Mouse (Mus musculus) cerebellum, postnatal 10 days (tissue): ENCODE measurements around the gene Ulk4.

Source experiments
- DNase-seq, 2 experiments: peaks; one replicate each; pipeline ENCODE4 v3.0.0; 2021; ENCODE audit warnings: mixed read lengths in 2 of 2

The Ulk4 gene

DNA sequence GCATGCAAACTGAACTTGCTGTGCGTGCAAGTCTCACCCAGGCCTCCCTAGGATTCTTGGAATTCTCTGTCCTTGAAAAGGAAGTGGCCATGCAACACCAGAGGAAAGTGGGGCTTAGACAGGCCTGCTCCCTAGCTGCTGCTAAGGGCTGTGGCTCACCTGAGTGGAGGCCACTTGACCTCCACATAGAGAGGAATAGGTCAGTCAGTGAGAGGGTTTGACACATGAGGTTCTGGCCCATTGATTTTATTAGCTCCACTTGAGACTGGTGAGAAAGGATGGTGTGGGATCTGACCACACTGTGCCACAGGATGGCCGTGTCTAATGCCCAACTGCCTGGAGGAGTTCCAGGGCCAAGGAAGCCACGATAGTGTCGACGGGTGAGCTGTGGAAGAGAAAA lies 312.8 kb downstream of the Ulk4 start:
- DNase-seq: no peak

DNA sequence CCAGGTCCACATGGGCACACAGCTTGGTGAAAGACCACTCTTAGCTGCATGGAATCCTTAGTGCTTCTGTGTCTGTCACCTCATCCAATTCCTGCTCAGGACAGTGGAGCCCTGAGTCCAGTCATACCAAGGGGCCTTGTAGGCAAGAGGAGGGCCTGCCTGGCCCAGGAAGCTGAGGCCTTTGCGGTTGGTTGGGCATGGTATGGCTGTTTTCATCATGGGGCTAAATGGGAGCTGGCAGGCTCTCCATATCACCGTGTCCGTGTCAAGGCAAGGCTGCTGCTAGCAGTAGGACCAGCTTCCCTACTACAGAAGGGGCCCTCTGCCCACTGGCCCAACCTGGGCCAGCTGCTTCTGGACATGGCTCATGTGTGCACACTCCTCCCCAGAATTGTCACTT lies 313.3 kb downstream of the Ulk4 start:
- peak in 1 of 2 experiments; percentile 18 for DNase-seq

DNA sequence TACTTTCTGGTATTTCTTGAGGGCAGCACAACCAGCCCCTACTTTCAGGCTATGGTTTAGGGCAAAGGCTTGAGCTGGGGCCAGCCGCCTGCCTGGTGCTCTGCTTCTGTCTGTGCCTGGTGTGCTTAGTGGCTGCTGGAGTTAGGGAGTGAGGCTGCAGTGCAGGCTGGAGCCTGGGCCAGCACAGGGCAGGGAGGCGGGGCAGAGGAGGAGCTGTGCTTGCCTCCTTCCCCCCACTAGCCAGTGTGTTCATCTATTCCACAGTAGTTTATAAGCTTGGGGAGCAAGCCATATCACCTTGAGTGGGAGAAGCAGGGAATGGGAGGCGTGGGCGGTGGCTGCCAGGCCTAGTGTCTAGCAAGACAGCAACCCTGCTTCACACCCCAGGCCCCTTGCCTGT lies 313.9 kb downstream of the Ulk4 start:
- no peak for DNase-seq

DNA sequence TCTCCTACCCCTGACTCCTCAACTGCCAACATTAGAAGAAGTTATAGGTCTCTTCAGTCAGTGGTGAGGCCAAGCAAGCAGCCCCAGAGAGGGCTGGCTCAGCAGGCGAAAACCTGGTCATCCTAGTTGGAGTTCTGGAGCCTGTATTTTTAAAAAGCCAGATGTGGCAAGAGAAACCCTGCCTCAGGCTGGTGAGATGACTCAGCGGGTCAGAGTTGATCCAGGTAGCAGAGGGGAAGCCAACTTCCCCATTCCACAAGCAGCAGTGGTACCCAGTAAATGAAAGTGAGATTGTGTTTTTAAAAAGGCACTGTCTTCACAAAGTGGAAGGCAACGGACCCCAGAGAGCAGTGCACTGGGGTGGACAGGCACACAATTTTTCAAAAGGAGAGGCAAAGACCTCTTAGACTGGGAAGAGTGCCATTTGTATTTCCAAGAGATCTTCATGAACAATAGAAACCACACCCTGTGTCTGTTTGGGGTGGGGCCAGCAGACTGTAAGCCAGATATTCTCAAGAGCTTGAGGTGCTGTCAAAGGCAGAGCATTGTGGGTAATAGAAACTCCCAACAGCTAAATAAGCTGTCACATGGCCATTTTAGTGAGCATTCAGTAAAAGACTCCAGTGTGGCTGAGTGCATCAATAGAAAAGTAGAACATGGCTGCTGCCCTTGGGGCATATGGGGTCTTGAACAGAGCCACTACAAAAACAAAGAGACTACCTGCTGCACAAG lies 314.9 kb downstream of the Ulk4 start:
- DNase-seq: peak in 1 of 2 experiments; percentile 16

DNA sequence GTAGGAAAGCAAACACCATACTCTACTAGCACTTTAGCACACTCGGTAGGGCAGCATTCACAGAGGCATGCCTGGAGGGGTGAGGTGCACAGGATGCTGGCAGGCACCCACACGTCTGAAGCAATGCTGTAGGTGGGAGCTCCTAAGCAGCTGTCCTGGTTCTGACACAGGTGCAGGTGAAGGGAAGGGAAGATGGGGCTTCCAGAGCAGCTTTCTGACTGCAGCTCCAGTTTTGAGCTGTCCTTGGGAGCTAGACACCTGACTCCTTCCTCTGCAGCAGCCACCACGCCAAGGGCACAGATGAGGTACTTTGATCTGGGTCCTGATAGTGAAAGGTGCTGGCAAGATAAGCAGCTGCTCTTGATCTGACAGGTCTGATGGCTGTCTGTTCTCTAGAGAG lies 315.5 kb downstream of the Ulk4 start:
- no peak for DNase-seq

DNA sequence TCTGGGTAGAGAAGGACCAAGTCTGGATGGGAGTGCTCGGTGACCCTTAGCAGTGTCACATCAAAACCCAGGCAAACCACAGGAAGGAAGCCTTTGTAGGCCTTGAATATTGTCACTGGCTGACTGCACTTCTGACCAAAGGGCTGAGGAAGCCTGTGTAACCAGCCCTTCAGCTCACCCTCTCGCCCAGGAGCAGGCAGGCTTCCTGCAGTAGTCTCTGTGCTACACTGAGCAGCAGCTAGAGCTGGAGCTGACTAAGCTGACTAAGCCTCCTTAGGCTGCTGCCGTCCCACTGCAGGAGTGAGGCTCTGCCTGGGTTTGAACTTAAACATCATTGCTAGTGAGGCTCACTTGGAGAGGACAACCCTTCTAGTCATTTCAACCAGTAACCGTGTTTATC lies 316.4 kb downstream of the Ulk4 start:
- DNase-seq: no peak

DNA sequence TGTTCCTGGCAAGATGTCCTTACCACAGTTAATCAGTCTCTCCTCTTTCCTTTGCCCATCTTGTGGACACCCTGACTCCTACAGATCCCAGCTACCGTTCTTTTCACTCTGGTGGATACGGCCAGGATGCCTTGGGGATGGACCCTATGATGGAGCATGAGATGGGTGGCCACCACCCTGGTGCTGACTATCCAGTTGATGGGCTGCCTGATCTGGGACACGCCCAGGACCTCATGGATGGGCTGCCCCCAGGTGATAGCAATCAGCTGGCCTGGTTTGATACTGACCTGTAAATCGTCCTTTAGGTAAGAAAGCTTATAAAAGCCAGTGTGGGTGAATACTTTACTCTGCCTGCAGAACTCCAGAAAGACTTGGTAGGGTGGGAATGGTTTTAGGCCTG lies 317.8 kb downstream of the Ulk4 start:
- DNase-seq: no peak

DNA sequence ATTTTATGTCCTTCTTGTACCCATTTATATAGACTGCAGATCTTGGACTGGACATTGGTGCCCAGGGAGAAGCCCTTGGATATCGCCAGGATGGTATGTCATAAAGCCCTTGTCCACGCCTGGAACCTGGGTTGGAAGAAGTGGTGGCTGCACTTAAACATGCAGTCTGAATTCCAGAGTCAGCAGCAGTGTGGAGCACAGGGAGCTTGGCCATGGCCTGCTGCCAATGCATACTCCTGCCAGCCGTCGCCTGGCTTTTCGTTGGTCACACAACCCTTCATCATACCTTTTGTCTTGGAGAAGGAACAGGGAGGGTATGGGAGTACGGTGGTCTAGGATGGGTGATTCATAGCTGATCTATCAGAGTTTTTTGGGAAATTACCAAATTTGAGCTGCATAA lies 318.4 kb downstream of the Ulk4 start:
- DNase-seq: peak; percentile 54 to 58

DNA sequence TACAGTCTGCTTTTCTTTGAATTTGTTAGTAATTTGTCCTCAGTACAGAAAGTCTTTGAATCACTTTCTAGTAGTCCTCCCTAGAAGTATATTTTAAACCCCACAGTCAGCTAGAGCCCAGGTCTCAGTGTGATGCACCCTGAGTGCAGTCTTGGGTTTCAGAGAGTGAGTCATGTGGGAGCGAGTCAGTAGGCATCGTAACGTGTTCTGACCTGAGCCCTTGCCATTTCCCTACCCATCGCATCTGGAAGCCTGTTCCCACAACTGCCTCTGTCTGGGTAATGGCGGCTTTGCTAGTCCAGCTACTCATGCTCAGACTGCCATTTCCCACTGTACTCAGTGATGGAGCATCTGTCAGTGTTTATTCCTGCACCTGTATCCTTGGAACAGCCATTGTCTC lies 318.9 kb downstream of the Ulk4 start:
- DNase-seq: no peak

DNA sequence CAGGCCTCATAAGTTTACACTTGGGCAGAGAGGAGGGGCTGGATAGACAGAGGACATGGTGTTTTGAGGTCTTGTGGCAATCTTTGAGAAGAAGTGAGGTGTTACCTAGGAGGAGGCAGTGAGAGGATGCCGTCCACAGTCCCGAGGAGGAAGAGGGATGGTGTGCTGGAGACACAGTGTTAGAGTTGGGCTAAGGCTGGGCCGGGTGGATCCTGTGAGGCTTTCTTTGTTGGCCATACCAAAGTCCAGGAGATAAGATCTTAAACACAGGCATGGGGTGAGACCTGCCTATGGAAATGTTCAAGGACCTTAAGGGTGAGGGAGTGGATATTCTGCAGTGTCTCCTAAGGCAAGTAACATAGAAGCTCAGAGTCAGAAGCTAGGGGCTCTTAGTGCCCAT lies 325.1 kb downstream of the Ulk4 start:
- no peak for DNase-seq

DNA sequence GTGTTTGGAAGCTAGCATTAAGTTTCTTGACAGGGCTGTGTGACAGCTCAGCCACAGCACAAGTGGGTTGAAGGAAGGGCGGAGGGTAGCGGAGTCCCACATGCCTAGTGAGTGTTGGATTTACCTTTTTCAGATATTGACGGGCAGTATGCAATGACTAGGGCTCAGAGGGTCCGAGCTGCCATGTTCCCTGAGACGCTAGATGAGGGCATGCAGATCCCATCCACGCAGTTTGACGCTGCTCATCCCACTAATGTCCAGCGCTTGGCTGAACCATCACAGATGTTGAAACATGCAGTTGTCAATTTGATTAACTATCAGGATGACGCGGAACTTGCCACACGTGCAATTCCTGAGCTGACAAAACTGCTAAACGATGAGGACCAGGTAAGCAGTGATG lies 326.2 kb downstream of the Ulk4 start:
- no peak for DNase-seq

DNA sequence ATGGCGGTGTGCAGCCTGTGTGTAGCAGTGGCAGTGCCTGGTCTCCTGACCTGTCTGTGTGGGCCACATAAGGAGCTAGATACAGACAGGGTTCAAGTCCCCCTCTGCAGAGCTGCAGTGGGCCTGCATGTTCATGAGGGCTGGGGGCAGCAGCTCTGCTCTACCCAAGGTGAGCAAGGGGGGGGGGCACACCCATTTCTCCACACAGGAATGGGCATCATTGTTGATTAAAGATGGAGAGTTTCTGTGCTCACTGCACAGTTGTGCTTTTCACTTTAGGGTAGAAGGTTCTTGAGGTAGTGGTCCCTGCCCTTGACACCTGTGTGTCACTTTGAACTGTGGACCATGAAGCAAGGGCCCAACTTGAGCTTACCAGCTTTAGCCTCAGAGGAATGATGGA lies 328.2 kb downstream of the Ulk4 start:
- DNase-seq: no peak

DNA sequence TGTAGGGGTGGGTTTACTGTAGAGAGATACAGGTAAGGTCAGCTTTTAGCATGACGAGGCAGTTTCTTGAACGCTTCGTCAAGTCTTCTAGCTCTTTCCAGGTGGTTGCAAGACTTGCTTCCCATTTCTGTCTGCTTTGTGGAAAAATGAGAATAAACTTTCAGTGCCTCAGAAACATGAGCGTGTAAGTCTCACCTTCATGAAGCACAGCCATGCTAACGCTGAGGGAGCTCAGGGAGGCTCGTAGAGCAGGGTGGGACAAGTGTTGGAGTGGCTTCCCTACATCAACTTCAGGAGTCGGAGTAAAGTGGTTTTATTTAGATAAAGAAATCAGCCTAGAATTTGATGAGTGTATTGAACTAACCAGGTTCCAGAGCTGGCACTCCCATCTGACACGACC lies 330.9 kb downstream of the Ulk4 start:
- DNase-seq: no peak

DNA sequence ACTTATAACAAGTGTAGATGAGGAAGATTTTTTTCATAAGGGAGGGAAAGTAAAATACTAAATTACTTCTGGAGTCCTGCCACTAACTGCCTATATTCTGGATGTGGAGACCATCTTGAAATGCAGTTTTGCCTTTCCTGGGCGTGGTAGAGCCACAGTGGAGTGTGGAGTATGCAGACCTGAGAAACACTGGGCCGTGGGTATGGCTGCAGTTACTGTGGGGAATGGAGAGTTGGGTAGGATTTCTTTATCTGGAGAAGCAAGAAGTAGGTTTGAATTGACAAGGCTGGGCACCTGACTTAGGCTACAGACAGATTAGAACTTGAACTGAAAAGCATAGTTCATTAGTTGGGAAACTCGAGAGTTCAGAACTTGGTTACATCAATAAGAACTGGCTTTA lies 332.8 kb downstream of the Ulk4 start:
- DNase-seq: no peak

DNA sequence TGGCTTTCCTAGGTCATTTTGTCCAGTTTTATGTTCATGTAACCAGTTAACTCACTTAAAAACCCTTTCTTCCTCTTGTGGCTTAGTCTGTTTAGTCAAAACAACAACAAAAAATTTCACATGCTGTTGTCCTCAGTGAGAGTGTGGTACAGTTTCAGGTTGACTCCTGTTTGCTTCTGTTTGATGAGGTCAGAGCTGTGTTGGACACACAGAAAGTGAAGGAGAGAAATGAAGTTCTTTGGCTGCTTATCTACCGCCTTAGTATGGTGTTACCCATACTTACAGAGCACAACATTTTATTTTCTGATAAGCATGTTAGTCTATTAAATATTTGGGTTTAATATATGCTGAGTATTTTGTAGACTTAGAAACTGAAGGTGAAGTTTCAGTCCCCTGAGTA lies 333.2 kb downstream of the Ulk4 start:
- DNase-seq: no peak

DNA sequence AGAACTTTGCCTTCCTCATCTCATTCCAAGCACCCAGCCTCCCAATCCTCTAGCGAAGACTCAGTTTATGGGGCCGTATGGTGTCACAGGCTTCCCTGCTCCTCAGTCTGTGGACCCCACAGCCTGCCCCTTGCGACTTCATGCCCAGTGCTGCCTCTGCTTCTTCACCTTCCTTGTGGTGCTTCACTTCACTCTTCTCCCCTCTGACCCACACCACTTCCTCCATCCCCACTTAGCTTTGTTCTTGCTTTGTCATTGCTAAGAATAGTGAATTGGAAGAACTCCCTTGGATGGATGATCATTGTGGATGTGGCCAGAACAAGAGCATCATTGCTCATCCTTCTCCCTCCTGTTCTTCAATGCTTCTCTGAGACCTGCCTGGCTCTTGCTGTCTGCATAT lies 336.1 kb downstream of the Ulk4 start:
- DNase-seq: no peak

DNA sequence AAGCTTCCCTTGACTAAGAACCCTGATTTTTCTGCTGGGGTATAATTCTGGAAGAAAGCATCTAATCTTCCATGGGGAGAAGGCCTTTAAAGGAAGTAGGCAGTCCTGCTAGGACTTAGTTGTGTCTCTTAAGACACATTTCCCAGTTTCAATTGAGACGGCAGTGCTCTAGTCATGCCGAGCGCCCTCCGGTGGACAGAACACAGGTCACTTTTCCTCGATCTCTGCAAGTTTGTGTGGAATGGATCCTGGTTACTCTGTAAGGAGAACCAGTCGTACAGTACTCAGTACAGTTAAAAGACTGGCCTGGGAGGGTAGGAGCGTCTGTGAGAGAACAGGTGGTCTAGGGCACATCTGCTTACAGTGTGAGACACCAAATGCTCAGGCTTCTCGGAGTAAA lies 340.6 kb downstream of the Ulk4 start:
- DNase-seq: peak; percentile 87 to 90

DNA sequence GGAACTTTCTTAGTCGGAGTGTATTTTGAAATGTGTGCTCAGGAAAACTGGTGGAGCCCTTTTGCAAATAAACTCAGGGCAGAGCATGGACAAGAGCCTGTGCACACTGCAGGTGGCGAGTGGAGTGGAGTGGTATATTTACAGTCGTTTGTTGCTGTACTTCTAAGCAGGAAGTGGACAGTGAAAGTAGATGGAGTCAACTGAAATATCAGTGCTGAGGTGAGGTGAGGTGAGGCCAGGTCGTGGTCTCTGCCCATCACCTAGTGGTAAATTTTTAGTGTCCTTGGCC lies 341.4 kb downstream of the Ulk4 start:
- DNase-seq: no peak

DNA sequence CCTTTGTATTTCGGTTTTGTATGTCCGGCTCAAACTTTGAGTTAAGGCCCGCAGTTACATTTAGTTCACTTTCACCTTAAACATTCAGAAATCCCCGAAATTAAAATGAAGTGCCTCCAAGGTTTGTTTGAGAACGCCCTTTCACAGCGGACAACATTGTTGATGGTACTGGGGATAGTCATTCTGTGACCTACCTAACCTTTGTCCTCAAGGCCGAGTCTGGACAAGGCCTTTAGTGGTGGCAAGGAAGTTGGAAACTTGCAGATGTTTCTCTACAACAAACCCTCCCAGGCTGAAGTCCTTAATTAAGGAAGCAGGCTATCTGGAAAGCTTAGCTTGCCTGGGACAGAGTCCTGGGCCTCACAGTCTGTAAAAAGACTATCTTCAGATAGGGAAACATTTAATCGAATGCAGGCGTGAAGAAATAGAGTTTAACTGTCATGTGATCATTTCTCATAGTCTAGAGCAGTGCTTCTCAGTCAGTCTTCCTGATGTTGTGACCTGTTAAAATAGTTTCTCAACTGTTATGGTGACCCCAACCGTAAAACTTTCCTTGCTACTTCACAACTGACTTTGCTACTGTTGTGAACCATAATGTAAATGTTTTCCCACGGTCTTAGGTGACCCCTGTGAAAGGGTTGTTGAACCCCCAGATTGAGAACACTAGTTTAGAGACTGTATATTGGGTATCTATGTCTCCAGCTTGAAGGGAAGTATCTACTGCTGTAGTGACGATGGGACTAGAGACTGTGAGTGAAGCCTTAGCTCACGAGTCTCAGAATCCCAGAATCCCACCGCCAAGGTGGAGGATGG lies 342.0 kb downstream of the Ulk4 start:
- DNase-seq: no peak

DNA sequence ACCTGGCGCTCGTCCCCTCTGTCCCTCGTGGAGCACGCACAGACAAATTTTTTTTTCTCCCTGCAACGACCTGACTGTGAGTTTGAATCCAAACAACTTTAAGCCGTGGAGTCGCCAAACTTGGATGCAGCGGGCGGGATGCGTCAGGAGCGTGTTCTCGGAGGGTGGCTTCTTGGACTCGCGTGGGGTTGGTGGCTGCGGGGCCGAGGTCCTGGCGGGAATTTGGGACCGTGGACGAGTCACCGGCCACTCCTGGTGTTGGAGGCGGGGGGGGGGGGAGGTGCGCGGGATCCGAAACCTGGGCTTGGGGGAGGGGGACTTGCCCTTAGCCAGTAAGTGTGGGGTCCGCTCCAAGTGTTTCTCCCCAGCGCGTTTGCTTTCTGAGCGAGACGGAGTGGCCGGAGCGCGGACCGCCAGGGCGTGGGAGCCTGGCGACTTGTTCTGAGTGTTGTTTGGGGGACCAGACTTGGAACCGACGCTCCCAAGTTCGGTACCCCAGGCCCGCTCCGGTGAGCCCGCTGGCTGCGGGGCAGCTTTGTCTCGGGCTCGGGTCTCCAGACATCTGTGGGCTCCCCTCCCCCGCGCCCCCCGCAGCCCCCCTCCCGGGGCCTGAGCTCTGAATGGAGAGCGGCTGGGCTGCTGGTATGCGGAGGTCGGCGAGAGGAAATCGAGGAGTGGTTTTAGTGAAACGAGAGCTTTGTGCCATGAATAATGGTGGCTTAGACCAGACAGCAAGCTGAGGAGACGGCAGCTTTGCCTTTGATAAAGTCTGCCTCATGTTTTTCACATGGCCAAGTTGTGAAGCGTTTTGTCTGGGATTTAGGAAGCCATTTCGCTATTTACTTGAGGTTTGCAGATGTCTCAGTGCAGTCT lies 342.9 kb downstream of the Ulk4 start:
- peak; percentile 66 to 74 for DNase-seq

DNA sequence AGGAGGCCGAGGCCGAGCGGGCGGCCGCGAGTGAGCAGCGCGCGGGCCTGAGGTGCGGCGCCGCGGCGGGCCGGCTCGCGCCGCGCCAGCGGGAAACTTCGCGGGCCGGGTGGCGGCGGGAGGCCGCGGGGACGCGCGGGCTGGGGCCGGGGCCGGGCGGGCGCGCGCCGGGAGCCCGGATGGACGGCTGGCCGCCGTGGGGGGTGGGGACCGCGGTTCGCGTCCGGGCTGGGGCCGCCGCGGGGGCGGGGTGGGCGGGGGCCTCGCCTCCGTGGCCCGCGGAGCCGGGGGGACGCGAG lies 343.5 kb downstream of the Ulk4 start:
- peak in 1 of 2 experiments; percentile 84 for DNase-seq

DNA sequence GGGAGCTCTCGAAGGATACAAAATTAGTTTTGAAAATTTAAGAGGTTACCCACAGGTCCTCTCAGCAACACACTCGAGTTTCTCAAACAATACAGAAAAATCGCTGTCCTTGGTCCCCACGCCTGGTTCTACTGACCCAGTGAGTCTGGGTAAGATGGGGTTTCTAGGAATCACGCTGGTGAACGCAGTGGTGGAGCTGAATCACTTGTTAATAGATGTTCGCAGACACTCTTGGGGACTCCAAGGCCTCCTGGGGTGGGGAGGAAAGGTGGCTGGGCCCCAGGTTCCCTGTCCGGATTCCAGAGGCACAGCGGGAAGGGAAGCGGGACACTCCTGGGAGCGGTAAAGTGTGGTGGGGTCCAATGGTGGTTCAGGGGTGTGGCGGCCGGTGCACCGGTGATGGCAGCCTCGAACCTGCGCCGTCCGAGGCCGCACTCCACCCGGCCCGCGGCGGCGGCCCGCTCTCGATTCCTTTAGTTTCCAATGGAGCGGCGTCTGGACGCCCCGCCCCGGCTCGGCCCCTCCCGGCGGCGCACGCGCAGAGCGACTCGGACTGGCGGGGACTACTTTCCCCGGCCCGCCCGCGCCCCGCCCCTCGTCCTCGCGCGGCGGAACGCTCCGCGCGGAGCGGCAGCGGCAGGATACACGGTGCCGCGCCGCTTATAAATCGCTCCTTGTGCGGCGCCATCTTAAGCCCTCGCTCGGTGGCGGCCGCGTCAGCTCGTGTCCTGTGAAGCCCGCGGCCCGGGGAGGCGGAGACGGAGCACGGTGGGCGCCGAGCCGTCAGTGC lies 344.0 kb downstream of the Ulk4 start:
- peak; percentile 99 for DNase-seq

DNA sequence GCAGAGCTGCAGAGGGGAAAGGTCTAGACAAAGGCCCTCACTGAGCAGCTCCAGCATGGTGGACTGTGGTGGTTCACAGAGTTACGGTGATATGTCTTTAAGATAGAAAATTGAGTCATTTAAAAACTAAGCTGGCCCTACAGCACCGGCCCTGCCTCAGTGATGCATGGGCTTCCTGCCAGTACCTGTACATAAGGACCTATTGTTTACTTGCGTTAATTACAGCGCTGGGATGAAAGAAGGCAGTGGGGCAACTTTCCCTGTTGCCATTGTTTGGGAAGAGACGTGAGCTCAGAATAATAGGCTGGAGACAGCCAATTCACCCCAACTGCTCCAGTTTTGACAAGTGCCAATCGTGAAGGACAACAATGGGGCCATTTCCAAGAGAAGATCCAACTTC lies 344.6 kb downstream of the Ulk4 start:
- no peak for DNase-seq
